Mouse (Mus musculus) layer of hippocampus, adult 6 months (tissue): Measurements from ENCODE around the gene Atp11a. TPM values are rescaled to one million over a fixed set of nuclear protein-coding genes. Genes with fewer than 3 reads are reported as not detected.

ENCODE experiments used
- long read RNA-seq, 2 experiments: library from polyadenylated mRNA; unstranded; transcript quantifications; one replicate each; pipeline ENCODE4 v2.0.0; 2019 to 2020
- polyA plus RNA-seq: library from polyadenylated mRNA; unstranded; fragments of <200 nt; fragmentation: Nextera tagmentation; gene quantifications from 2 replicates; pipeline ENCODE4 v1.2.3, GENCODE M21; 2021

Atp11a gene
- 2.8 and 3.1 TPM in 2 replicates for polyA plus RNA-seq
- long read RNA-seq, experiment 1, partial matches to known transcripts = 1 of 7 reads
- long read RNA-seq, experiment 1, other reads (novel, unspliced or antisense) = 6 of 7 reads
- long read RNA-seq, experiment 2, partial matches to known transcripts = 3 of 28 reads
- long read RNA-seq, experiment 2, other reads (novel, unspliced or antisense) = 25 of 28 reads

GRCm38 (mm10) chr8:12756391-12757157 is at the start of gene Atp11a:
TSS of gene Atp11a (plus strand) at chr8:12757014.

GRCm38 (mm10) chr8:12873357-12874046 is 116.7 kb downstream of the Atp11a start, which contains the start of gene Mcf2l:
TSS of gene Mcf2l (plus strand) at chr8:12873806.

Other genes with a start within 250 kb of the Atp11a start
- gene Spaca7, start 184.0 kb upstream of the Atp11a start, polyA plus RNA-seq = not detected in 2 replicates
- 19.0 and 20.5 TPM in 2 replicates for gene Tubgcp3, start 84.8 kb upstream of the Atp11a start, polyA plus RNA-seq
- 16.8 and 17.7 TPM in 2 replicates for gene Mcf2l, start 116.8 kb downstream of the Atp11a start, polyA plus RNA-seq